Mouse (Mus musculus): ENCODE data around the gene Rai14. TPM values are rescaled to one million over a fixed set of nuclear protein-coding genes. Genes with fewer than 3 reads are reported as not detected.
A peak's percentile ranks its signal among the peaks of the same experiment; 100 is the strongest.

Gene Rai14
- polyA plus RNA-seq, 1 experiment from 2014 or later = 80.9 TPM

GRCm38 (mm10) chr15:10671868-10672267, 42.6 kb downstream of the Rai14 start:
- Histone ChIP-seq H3K27ac (ENCODE audit: low read length) (peak overlapping the region; percentile 55), H3K4me1 (replicated peaks; ENCODE audit: control insufficient read depth, insufficient read depth, low read length) (peaks cover 51% of the 10 kb centered on the region)
- peak; percentile 75 for ATAC-seq (ENCODE audit: low read depth)

GRCm38 (mm10) chr15:10670107-10670506, 44.3 kb downstream of the Rai14 start:
- WGBS = 59% methylated on average over 7 of the region's 7 CpGs
- H3K4me2 ChIP-seq (ENCODE audit: low read depth, low read length) = no peak overlapping the region
- no peaks in the 10 kb centered on the region for H3K9me3 ChIP-seq (ENCODE audit: control insufficient read depth, low read length)
- no peak for ATAC-seq (ENCODE audit: low read depth)
- H3K27ac ChIP-seq (ENCODE audit: low read length) = no peak overlapping the region
- H3K4me1 ChIP-seq (replicated peaks; ENCODE audit: control insufficient read depth, insufficient read depth, low read length) = peaks cover 56% of the 10 kb centered on the region
- no peaks in the 10 kb centered on the region for H3K27me3 ChIP-seq (ENCODE audit: control insufficient read depth, insufficient read depth, low read depth, low read length)
- H3K36me3 ChIP-seq (ENCODE audit: control insufficient read depth, insufficient read depth, low read length) = no peaks in the 10 kb centered on the region
- H3K4me3 ChIP-seq (ENCODE audit: low read length) = no peak overlapping the region
- no peak overlapping the region for H3K9ac ChIP-seq (ENCODE audit: low read length)

More at GRCm38 (mm10) chr15:10671868-10672267, 42.6 kb downstream of the Rai14 start:
- no peak overlapping the region for H3K4me3 ChIP-seq (ENCODE audit: low read length)
- H3K27me3 ChIP-seq (ENCODE audit: control insufficient read depth, insufficient read depth, low read depth, low read length) = no peaks in the 10 kb centered on the region
- WGBS = 36% methylated on average over 4 of the region's 4 CpGs
- H3K36me3 ChIP-seq (ENCODE audit: control insufficient read depth, insufficient read depth, low read length) = no peaks in the 10 kb centered on the region
- H3K9me3 ChIP-seq (ENCODE audit: control insufficient read depth, low read length) = no peaks in the 10 kb centered on the region
- H3K9ac ChIP-seq (ENCODE audit: low read length) = no peak overlapping the region
- no peak overlapping the region for H3K4me2 ChIP-seq (ENCODE audit: low read depth, low read length)

GRCm38 (mm10) chr15:10668120-10668900, 46.1 kb downstream of the Rai14 start:
- no peaks in the 10 kb centered on the region for H3K9me3 ChIP-seq (ENCODE audit: control insufficient read depth, low read length)
- 34% methylated on average over 10 of the region's 10 CpGs for WGBS
- H3K9ac ChIP-seq (ENCODE audit: low read length) = no peak overlapping the region
- H3K4me3 ChIP-seq (ENCODE audit: low read length) = no peak overlapping the region
- no peaks in the 10 kb centered on the region for H3K27me3 ChIP-seq (ENCODE audit: control insufficient read depth, insufficient read depth, low read depth, low read length)
- H3K4me2 ChIP-seq (ENCODE audit: low read depth, low read length) = no peak overlapping the region
- peak overlapping the region; percentile 40 for H3K27ac ChIP-seq (ENCODE audit: low read length)
- H3K36me3 ChIP-seq (ENCODE audit: control insufficient read depth, insufficient read depth, low read length) = no peaks in the 10 kb centered on the region
- peak; percentile 44; the same call in 1 of the 2 replicates for ATAC-seq (ENCODE audit: low read depth)
- peaks cover 55% of the 10 kb centered on the region for H3K4me1 ChIP-seq (replicated peaks; ENCODE audit: control insufficient read depth, insufficient read depth, low read length)

- Histone ChIP-seq H3K36me3 (ENCODE audit: control insufficient read depth, insufficient read depth, low read length) (no peaks in the 10 kb centered on the region; the same call in 1 of the 2 replicates), H3K4me1 (replicated peaks; ENCODE audit: control insufficient read depth, insufficient read depth, low read length) (peaks cover 41% of the 10 kb centered on the region), H3K27me3 (ENCODE audit: control insufficient read depth, insufficient read depth, low read depth, low read length) (no peaks in the 10 kb centered on the region), H3K4me2 (ENCODE audit: low read depth, low read length) (no peak overlapping the region), H3K27ac (ENCODE audit: low read length) (no peak overlapping the region), H3K9me3 (ENCODE audit: control insufficient read depth, low read length) (no peaks in the 10 kb centered on the region), H3K9ac (ENCODE audit: low read length) (no peak overlapping the region), H3K4me3 (ENCODE audit: low read length) (no peak overlapping the region)
- no peak for ATAC-seq (ENCODE audit: low read depth)
- WGBS = 58% methylated on average over 8 of the region's 8 CpGs
Observed at GRCm38 (mm10) chr15:10665816-10666215, 48.6 kb downstream of the Rai14 start.

- H3K4me2 ChIP-seq (ENCODE audit: low read depth, low read length) = no peak overlapping the region
- H3K4me3 ChIP-seq (ENCODE audit: low read length) = no peak overlapping the region
- peaks cover 41% of the 10 kb centered on the region for H3K4me1 ChIP-seq (replicated peaks; ENCODE audit: control insufficient read depth, insufficient read depth, low read length)
- no peak overlapping the region for H3K9ac ChIP-seq (ENCODE audit: low read length)
- WGBS = 36% methylated on average over 5 of the region's 5 CpGs
- ATAC-seq (ENCODE audit: low read depth) = no peak
- no peaks in the 10 kb centered on the region for H3K27me3 ChIP-seq (ENCODE audit: control insufficient read depth, insufficient read depth, low read depth, low read length)
- H3K36me3 ChIP-seq (ENCODE audit: control insufficient read depth, insufficient read depth, low read length) = peaks cover 3% of the 10 kb centered on the region
- H3K27ac ChIP-seq (ENCODE audit: low read length) = no peak overlapping the region
- H3K9me3 ChIP-seq (ENCODE audit: control insufficient read depth, low read length) = no peaks in the 10 kb centered on the region
Observed at GRCm38 (mm10) chr15:10664529-10664898, 49.9 kb downstream of the Rai14 start.

GRCm38 (mm10) chr15:10663793-10664528, 50.5 kb downstream of the Rai14 start:
- no peak overlapping the region for H3K4me2 ChIP-seq (ENCODE audit: low read depth, low read length)
- H3K4me3 ChIP-seq (ENCODE audit: low read length) = no peak overlapping the region
- no peaks in the 10 kb centered on the region for H3K27me3 ChIP-seq (ENCODE audit: control insufficient read depth, insufficient read depth, low read depth, low read length)
- WGBS = 50% methylated on average over 5 of the region's 5 CpGs
- ATAC-seq (ENCODE audit: low read depth) = no peak; the same call in 1 of the 2 replicates
- H3K36me3 ChIP-seq (ENCODE audit: control insufficient read depth, insufficient read depth, low read length) = peaks cover 3% of the 10 kb centered on the region
- no peaks in the 10 kb centered on the region for H3K9me3 ChIP-seq (ENCODE audit: control insufficient read depth, low read length)
- H3K9ac ChIP-seq (ENCODE audit: low read length) = no peak overlapping the region
- no peak overlapping the region for H3K27ac ChIP-seq (ENCODE audit: low read length)
- H3K4me1 ChIP-seq (replicated peaks; ENCODE audit: control insufficient read depth, insufficient read depth, low read length) = peaks cover 37% of the 10 kb centered on the region

- Histone ChIP-seq H3K9me3 (ENCODE audit: control insufficient read depth, low read length) (no peaks in the 10 kb centered on the region), H3K4me2 (ENCODE audit: low read depth, low read length) (no peak overlapping the region), H3K4me3 (ENCODE audit: low read length) (no peak overlapping the region), H3K4me1 (replicated peaks; ENCODE audit: control insufficient read depth, insufficient read depth, low read length) (peaks cover 22% of the 10 kb centered on the region), H3K36me3 (ENCODE audit: control insufficient read depth, insufficient read depth, low read length) (peaks cover 3% of the 10 kb centered on the region), H3K27ac (ENCODE audit: low read length) (no peak overlapping the region), H3K27me3 (ENCODE audit: control insufficient read depth, insufficient read depth, low read depth, low read length) (no peaks in the 10 kb centered on the region), H3K9ac (ENCODE audit: low read length) (no peak overlapping the region)
- ATAC-seq (ENCODE audit: low read depth) = no peak; the same call in 1 of the 2 replicates
- WGBS = 42% methylated on average over 3 of the region's 3 CpGs
Observed at GRCm38 (mm10) chr15:10661961-10662606, 52.3 kb downstream of the Rai14 start.

GRCm38 (mm10) chr15:10658803-10659202, 55.6 kb downstream of the Rai14 start:
- Histone ChIP-seq H3K4me2 (ENCODE audit: low read depth, low read length) (no peak overlapping the region), H3K4me1 (replicated peaks; ENCODE audit: control insufficient read depth, insufficient read depth, low read length) (peaks cover 8% of the 10 kb centered on the region), H3K27me3 (ENCODE audit: control insufficient read depth, insufficient read depth, low read depth, low read length) (no peaks in the 10 kb centered on the region), H3K27ac (ENCODE audit: low read length) (no peak overlapping the region), H3K36me3 (ENCODE audit: control insufficient read depth, insufficient read depth, low read length) (peaks cover 3% of the 10 kb centered on the region), H3K9me3 (ENCODE audit: control insufficient read depth, low read length) (no peaks in the 10 kb centered on the region), H3K9ac (ENCODE audit: low read length) (no peak overlapping the region), H3K4me3 (ENCODE audit: low read length) (no peak overlapping the region)
- WGBS = 86% methylated on average over 2 of the region's 2 CpGs
- no peak for ATAC-seq (ENCODE audit: low read depth)

- no peak overlapping the region for H3K4me2 ChIP-seq (ENCODE audit: low read depth, low read length)
- no peak for ATAC-seq (ENCODE audit: low read depth)
- WGBS = 80% methylated on average over 5 of the region's 5 CpGs
Observed at GRCm38 (mm10) chr15:10656146-10656545, 58.3 kb downstream of the Rai14 start.

More at GRCm38 (mm10) chr15:10656146-10656545, 58.3 kb downstream of the Rai14 start:
- H3K9ac ChIP-seq (ENCODE audit: low read length) = no peak overlapping the region
- H3K27me3 ChIP-seq (ENCODE audit: control insufficient read depth, insufficient read depth, low read depth, low read length) = no peaks in the 10 kb centered on the region
- no peak overlapping the region for H3K27ac ChIP-seq (ENCODE audit: low read length)
- H3K4me3 ChIP-seq (ENCODE audit: low read length) = no peak overlapping the region
- no peaks in the 10 kb centered on the region for H3K9me3 ChIP-seq (ENCODE audit: control insufficient read depth, low read length)
- H3K36me3 ChIP-seq (ENCODE audit: control insufficient read depth, insufficient read depth, low read length) = peaks cover 3% of the 10 kb centered on the region
- H3K4me1 ChIP-seq (replicated peaks; ENCODE audit: control insufficient read depth, insufficient read depth, low read length) = no peaks in the 10 kb centered on the region

All from lung, embryonic 16.5 days (tissue).